Mouse (Mus musculus) hematopoietic stem cell, adult 5-6 weeks (primary cell): ENCODE measurements around the gene Commd1. TPM values are rescaled to one million over a fixed set of nuclear protein-coding genes. Genes with fewer than 3 reads are reported as not detected.

Experiments used
- ATAC-seq, 2 experiments: fragments of 125-278 bp in 1 of 2; replicated peaks in 1 of 2; 2 replicates each; pipeline ENCODE4 v1.8.0; 2016 to 2017; ENCODE audit warnings: inconsistent platforms in 2 of 2, mild to moderate bottlenecking in 2 of 2, moderate number of reproducible peaks in 2 of 2, low read depth in 1 of 2, moderate TSS enrichment in 1 of 2; ENCODE audit not compliant: low FRiP score in 2 of 2, poor library complexity in 2 of 2, severe bottlenecking in 2 of 2, insufficient read depth in 1 of 2, low TSS enrichment in 1 of 2
- total RNA-seq: library from RNA; stranded (forward); fragments of 172-1452, 232-1000 nt; gene quantifications from 2 replicates; pipeline ENCODE4 v1.2.3, GENCODE M21; 2017

Gene Commd1
- total RNA-seq, 1 experiment from 2014 or later = 66.7 TPM

DNA sequence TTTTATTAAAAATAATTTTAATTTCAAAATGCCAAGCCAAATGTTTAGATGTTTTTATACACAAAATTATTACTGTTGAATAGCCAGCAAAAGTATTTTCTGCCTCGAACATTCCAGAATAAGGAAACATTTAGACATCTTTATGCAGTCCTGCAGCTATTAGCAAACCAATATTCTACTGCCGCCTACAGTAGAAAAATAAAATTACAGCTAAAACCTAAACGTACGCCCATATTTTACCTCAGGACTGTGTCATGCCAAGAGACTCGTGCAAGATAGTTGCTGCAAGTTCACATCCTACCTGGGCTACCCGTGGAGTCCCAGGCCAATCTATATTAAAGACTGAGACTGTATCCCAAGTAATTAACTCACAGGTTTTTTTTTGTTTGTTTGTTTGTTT is 12.7 kb downstream of the Commd1 start:
- ATAC-seq = peak in 1 of 2 experiments; percentile 62; a peak in 1 of 4 replicates

DNA sequence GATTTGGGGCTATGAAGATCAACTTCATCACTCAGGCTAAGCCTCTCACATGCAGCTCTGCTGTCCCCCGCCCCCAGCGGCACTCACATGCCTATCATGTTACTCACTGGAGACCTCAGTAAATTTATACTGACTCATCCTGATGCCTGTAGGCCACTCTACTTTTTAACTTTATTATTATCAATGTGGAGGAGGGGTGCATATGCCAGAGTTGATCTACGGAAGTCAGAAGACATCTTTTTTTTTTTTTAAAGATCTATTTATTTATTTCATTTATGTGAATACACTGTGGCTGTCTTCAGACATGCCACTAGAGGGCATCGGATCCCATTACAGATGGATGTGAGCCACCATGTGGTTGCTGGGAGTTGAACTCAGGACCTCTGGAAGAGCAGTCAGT is 16.7 kb downstream of the Commd1 start:
- ATAC-seq = no peak

DNA sequence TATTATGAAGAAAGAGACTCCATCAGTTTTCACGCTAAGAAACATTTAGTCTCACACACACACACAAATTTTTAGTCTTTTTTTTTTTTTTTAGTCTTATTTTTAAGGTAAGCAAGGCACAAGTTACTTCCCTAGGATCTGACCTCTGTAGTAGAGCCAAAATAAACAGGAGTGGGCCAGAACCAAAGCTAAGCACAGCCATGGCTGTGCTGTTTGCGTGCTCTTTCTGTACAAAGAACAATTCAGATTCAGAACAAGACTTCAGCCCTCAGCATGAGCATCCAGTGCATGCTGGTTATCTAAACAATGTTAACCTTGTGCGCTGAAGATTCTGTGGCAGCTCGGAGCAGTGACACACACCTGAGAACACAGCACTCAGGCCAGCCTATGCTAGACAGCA is 17.8 kb downstream of the Commd1 start:
- no peak for ATAC-seq

DNA sequence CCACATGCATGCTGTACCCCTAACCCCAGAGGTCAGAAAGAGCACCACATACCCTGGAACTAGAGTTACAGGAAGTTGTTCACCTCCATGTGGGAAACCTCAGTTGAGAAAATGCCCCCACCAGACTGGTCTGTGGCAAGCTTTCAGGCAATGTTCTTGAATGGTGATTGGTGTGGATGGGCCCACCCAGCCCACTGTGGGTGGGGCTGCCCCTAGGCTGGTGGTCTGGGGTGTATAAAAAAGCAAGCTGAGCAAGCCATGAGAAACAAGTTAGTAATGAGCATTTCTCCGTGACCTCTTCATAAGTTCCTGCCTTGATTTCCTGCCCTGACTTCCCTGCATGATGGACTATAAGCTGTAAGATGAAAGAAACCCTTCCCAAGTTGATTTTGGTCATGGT is 20.1 kb downstream of the Commd1 start:
- no peak for ATAC-seq

DNA sequence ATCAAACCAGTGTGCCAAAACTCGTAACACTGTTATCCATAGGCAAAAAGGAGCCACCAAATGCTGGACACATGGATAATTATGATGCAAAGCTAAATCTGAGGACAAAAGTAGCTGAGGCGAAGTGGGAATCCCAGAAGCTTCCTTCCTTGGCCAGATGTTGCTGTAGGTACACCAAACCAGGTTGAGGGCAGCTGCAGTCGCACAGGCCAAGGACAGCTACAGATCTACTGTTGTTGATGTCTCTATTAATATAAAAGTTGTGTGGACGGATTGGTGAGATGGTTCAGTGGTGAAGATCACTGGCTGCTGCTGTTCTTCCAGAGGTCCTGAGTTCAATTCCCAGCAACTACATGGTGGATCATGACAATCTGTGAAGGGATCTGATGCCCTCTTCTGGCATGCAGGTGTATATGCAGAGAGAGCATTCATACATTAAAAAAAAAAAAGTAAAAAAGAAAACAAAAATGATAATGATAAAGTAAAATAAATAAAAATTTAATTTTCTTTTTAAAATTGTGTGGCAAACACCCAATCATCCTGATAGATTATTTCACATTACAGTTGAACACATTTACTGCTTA is 24.3 kb downstream of the Commd1 start:
- no peak for ATAC-seq

DNA sequence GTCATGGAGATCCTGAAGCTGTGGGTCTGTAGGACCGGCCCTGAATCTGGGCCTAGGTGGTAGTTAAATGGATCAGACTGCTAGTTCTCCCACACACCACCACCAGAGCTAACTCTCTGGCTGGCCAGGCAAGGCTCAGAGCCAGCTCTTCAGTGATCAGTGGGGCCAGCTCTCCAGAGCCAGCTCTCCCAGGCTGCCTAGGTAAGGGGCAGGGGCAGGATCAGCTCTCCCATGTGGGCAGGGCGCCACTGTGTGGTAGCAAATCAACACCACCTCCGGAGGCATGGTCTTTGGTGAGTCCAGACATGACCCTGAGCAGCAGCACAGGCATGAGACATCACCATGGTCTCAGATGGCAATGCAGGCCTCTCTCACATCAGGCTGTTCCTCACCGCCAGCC is 25.4 kb downstream of the Commd1 start:
- peak; percentile 81 to 86 for ATAC-seq

DNA sequence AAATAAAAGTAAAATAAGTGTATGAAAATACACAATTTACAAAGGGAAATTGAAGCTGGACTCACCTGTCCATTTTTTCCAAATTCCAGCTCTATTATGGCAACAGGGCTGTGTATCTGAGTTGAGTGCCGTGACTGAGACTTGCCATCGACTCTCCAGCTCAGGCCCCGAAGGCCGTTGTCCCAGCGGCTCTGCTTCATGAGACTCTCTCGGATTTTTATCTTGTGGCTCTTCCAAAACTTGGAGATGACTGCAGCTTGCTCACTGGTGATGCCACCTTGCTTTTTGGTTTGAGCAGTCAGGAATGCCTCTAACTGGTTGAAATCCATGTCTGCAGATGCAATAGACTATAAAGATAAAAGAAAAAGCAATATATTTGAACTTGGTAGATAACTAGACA is 25.8 kb downstream of the Commd1 start:
- no peak for ATAC-seq

DNA sequence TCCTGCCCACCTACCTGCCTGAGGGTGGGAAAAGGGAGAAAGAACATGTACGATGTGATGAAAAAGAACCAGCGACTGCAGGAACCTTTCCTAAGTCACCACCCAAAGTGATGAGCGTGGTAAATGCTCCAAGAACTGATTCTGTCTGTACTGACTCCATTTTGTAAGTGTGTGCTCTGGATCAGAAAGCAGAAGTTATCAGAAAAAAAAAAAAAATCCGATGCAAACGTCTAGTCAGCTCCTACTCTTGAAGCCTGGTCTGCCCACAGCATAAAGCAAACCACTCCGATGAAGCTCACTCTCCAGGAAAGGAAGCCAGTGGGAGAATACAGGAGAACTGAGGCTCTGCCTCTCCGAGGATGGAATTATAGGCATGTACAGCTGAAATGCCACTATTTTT is 29.5 kb downstream of the Commd1 start:
- 0 out of 4 replicates have a peak, but pooled peaks of 1 of the 2 experiments have one; percentile 25 for ATAC-seq

DNA sequence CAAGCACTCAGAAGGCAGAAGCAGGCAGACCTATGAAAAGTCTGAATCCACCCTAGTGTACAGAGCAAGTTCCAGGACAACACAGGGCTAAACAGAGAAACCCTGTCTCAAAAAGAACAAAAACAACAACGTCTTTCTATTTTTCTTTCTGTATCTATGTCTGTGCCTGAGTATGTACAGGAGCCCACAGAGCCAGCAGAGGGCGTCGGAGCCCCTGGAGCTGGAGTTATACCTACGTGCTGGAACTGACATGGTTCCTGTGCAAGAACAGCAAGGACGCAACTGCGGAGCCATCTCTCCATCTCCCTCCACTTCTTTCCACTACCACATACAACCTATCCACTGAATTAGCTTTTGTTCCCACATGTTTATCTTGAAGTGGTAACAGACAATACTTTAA is 32.1 kb downstream of the Commd1 start:
- ATAC-seq = no peak

DNA sequence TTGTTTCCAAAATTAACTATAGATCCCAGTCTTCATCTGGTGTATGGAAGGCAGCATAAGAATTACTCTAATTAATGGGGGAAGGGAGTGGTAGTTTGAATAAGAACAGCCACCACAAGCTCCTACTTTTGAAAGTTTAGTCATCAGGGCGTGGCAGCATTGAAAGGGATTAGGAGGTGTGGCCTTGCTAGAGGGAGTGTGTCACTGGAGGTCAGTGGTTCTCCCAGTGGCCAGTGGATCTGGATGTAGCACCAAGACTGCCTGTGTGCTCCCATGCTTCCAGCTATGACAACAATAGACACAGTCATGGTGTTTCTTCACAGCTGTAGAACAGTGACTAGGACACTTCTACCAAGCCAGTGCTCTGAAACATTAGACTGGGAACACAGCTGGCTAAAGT is 33.1 kb downstream of the Commd1 start:
- ATAC-seq = no peak

DNA sequence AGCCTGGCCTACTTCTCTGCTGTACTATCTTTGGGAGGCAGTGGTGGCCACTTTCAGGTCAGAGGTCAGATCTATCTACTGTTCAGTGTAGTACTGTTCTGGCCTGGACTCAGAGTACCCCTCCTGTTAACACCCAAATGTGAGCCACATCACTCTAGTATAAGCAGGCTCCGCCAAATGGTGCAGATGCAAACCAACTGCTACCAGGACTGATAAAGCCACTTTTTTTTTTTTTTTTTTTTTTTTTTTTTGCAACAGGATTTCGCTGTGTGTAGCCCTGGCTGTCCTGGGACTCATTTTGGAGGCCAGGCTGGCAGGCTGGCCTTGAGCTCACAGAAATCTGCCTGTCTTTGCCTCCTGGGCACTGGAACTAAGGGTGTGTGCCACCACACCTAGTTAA is 43.2 kb downstream of the Commd1 start:
- ATAC-seq = no peak

DNA sequence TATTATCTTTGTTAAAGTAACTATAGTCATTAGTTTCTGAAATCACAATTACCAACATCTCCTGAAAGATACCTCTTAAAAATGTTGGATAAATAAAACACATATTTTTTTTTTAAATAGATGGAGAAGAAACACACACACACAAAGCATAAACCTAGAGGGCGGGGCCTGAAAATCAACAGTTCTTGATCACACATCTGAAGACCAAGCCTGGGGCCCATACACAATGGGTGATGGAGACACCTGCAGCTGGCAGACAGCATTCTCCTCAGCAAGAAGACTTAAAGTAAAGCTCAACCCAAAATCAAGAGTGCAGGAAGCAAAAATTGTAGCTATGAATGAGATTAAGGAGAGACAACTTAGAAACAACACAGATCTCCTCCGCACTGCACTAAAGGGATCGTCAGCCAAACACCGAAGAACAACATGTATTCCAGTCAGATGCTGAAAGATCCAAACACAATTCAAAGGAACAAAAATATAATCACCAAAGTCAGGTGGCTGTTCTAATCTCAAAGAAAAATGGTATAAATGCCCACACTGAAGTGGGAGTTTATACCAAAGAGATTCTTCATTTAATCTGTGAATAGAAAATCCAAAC is 44.4 kb downstream of the Commd1 start:
- no peak for ATAC-seq

DNA sequence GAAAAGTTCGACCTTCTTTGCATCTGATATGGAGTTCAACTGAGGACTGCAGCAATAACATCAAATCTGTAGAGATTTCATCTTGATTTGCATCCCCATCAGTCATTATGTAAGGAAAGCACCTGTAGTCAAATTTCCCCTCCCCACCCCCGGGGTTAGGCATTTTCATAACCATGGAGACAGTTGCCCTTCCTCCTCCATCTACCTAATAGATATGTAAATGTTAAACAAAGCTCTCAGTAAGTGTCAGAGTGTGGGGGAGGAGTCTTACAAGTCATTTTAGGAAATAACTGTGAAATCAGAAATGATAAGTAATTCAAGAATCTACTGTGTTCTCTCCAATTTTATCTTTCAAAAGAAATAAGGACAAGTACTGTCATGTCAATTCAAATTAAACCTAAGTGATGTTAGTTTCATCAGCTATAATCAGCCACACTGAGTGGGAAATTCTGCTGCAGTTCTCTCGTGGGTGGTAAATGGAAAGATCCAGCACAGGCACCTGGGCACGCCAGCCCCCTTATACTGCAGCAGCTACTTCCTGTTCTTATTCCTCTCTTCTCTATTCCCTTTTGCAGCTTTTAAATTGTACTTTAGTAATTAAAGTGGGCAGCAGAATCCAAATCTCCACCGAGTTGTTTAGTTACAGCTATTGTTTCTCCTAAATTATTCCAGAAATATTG is 45.6 kb downstream of the Commd1 start:
- ATAC-seq = no peak

DNA sequence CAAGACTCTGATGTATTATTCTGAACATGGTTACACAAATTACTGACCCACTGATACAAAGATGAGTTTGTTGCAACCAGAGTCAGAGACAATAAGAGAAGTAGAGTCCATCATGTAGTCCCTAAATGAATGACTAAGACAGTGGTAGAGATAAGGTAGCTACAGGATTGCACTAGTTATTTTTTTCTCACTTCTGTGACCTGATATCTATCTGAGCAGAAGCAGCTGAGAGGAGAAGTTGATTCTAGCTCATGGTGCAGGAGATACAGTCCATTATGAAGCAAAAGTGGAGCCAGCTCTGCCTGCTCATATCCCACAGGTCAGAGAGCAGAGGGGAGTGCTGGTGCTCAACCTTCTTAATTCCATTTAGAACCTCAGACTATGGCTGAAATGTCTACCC is 50.0 kb downstream of the Commd1 start:
- ATAC-seq = no peak

DNA sequence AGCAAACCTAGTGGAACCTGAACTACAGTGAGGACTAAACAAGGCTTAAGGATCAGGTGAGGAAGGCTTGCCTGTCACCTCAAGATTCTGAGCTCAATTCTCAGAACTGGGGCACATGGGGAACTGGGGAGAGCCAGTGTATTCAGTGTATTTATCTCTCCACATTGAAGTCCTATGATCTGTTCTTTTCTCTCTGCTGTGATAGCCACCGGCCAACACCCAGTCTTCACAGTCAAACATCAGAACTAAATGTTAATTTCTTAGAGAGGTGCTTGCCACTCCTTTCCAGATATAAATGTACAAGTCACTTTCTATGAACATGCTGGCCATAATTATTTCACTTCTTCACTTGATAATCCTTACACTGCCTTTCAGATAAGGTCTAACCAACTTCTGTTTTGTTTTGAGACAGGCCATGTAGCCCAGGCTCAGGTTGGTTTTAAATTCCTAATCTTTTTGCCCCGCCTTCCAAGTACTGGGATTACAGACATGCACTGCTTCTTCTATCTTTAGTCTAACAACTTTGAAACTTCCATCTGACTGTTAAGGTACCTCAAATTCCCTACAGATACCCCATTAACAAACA is 50.8 kb downstream of the Commd1 start:
- ATAC-seq = no peak

DNA sequence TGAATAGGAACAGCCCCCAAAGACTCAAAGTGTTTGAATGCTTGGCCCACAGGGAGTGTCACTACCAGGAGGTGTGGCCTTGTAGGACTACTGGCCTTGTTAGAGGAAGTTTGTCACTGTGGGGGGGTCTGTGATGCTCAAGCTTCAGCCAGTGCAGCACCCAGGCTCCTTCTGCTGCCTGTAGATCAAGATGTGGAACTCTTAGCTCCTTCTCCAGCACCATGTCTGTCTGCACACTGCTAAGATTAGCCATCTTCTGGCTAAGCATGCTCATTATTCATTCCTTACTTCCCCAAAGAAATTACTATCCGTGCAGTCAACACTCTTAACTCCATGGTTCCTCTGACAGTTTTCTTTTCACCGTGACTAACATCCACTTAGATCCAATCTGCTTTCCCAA is 52.1 kb downstream of the Commd1 start:
- 0 out of 4 replicates have a peak, but pooled peaks of 1 of the 2 experiments have one; percentile 47 for ATAC-seq

DNA sequence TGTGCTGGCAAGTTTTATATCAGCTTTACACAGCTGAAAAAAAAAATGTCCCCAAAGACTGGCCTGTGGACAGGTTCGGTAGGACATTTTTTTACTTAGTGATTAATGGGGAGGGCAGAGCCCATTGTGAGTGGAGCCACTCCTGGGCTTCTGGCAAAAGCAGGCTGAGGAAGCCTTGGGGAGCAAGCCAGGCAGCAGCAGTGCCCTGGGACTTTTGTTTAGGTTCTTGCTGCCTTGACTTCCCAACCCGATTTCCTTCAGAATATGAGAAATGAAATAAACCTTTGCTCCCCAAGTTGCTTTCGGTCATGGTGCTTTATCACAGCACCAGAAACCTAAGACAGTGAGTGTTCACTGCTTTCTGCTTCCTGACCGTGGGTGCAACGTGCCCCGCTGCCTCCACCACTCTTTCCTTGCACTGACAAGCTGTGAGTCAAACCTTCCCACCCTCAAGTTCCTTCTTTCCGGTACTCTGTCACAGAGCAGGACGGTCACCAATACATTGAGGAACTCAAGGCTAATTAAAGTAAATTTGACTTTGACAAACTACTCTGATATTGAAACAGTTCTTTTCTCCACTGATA is 53.5 kb downstream of the Commd1 start:
- ATAC-seq = peak; percentile 82 to 89

DNA sequence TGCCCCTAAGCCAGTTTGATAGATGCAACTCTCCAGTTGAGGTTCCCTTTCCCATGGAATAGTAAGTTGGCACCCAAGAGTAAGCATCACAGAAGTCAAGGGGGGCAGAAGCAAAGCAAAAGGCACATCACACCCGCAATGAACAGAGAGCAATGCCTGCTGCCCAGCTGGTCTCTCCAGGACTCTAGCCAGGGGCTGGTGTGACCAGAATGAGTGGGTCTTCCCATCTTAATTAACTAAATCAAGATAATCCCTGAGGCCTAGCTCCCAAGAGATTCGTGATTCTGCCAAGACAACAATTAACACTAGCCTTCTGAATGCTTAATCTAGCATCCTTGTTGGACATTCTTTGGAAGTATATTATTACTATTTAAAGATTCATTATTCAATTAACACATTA is 58.6 kb downstream of the Commd1 start:
- no peak for ATAC-seq
